Mouse (Mus musculus) forebrain, embryonic 11.5 days (tissue): ENCODE measurements around the gene Dpp7. TPM values are rescaled to one million over a fixed set of nuclear protein-coding genes. Genes with fewer than 3 reads are reported as not detected.

Experiments
- ATAC-seq: fragments of 200-750 bp; cut with Nextera tagmentation; replicated peaks from 2 replicates; pipeline ENCODE4 v1.8.0; 2017; ENCODE audit warnings: moderate TSS enrichment; ENCODE audit not compliant: low FRiP score
- DNase-seq: peaks from one replicate; pipeline ENCODE4 v3.0.0-alpha.2; 2017; ENCODE audit warnings: low spot score
- H3K27ac ChIP-seq: fragments of 300-500 bp; sonication (generic); 2 replicates; pipeline ENCODE4 v1.5.1; 2014; ENCODE audit warnings: low read depth, low read length
- H3K27me3 ChIP-seq: fragments of 300-500 bp; sonication (generic); 2 replicates; pipeline ENCODE4 v1.6.1; 2014; ENCODE audit warnings: mild to moderate bottlenecking, low read length, mixed read lengths; ENCODE audit not compliant: control insufficient read depth, insufficient read depth
- H3K36me3 ChIP-seq: fragments of 300-500 bp; sonication (generic); 2 replicates; pipeline ENCODE4 v1.6.1; 2014; ENCODE audit warnings: mild to moderate bottlenecking, low read length, moderate library complexity, mixed read lengths; ENCODE audit not compliant: control insufficient read depth, insufficient read depth
- H3K4me1 ChIP-seq: fragments of 300-500 bp; sonication (generic); replicated peaks from 2 replicates; pipeline ENCODE4 v1.6.1; 2014; ENCODE audit warnings: low read length, mixed read lengths; ENCODE audit not compliant: control insufficient read depth, insufficient read depth
- H3K4me2 ChIP-seq: fragments of 300-500 bp; sonication (generic); 2 replicates; pipeline ENCODE4 v1.6.1; 2014; ENCODE audit warnings: low read depth, mild to moderate bottlenecking, low read length, moderate library complexity, mixed read lengths; ENCODE audit not compliant: severe bottlenecking
- H3K4me3 ChIP-seq: fragments of 300-500 bp; sonication (generic); 2 replicates; pipeline ENCODE4 v1.5.1; 2014; ENCODE audit warnings: low read depth, low read length
- H3K9ac ChIP-seq: fragments of 300-500 bp; sonication (generic); 2 replicates; pipeline ENCODE4 v1.6.1; 2014; ENCODE audit warnings: low read length
- H3K9me3 ChIP-seq: fragments of 300-500 bp; sonication (generic); 2 replicates; pipeline ENCODE4 v1.6.1; 2016; ENCODE audit warnings: low read length, mixed read lengths; ENCODE audit not compliant: control insufficient read depth
- WGBS: fragments of 180-500 bp; shearing (Covaris S2); extraction: QIAGEN DNeasy Blood & Tissue Kit; methylation state at CpG from one replicate; pipeline ENCODE4 v1.1.7; 2014; 5-methylcytosine and 5-hydroxymethylcytosine counted together
- polyA plus RNA-seq: library from polyadenylated mRNA; unstranded; fragments of >200 nt; fragmentation: Nextera tagmentation; extraction: Ambion mirVana; gene quantifications from 2 replicates; pipeline ENCODE4 v1.2.1, GENCODE M21; 2014

Dpp7 gene
- polyA plus RNA-seq, 1 experiment from 2014 or later, result 20.5 TPM

- ATAC-seq (peak; percentile 98), DNase-seq (peak; percentile 99)
- WGBS, result under 1% methylated on average over 78 of the region's 78 CpGs
- H3K4me3 ChIP-seq, result peak within 1 kb of the TSS; percentile 91
- H3K4me1 ChIP-seq, result peaks cover 6% of the 10 kb centered on the region; the same call in 1 of the 2 replicates
- peak within 1 kb of the TSS; percentile 81 for H3K4me2 ChIP-seq
- peak within 1 kb of the TSS; percentile 70 for H3K27ac ChIP-seq
- H3K9ac ChIP-seq, result peak within 1 kb of the TSS; percentile 92
- no peaks in the 10 kb centered on the region for H3K9me3 ChIP-seq
- peaks cover 3% of the 10 kb centered on the region; the same call in 1 of the 2 replicates for H3K36me3 ChIP-seq
- no peaks in the 10 kb centered on the region for H3K27me3 ChIP-seq
Measured at GRCm38 (mm10) chr2:25332286-25333160, 23.6 kb downstream of the Dpp7 start, which contains the start of gene Man1b1. Man1b1 (plus strand) TSS chr2:25332338.

DNA sequence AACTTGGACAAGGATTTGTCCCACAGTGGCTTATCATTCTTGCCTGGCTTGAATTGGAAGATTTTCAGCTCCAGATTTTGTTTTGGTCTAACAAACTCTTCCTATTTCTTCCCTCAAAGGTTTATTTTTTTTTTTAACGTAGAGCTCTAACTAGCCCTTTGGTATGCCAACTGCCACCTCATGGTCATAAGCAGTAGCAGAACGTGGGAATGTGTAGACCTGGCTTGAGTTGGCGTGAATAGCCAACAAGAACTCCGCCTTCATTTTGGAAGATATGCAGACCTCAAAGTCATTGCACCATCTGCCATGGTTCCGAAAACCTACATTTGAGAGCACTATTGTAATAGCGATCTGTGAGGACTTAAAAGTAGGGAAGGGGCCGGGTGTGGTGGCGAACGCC lies 24.7 kb downstream of the Dpp7 start:
- no peaks in the 10 kb centered on the region for H3K36me3 ChIP-seq
- no peak for ATAC-seq
- WGBS, result 63% methylated on average over 9 of the region's 9 CpGs
- H3K27ac ChIP-seq, result no peak overlapping the region
- peak overlapping the region; percentile 92 for H3K9ac ChIP-seq
- H3K4me3 ChIP-seq, result peak overlapping the region; percentile 91
- H3K9me3 ChIP-seq, result no peaks in the 10 kb centered on the region
- DNase-seq, result no peak
- H3K27me3 ChIP-seq, result no peaks in the 10 kb centered on the region
- peak overlapping the region; percentile 54 for H3K4me2 ChIP-seq
- H3K4me1 ChIP-seq, result peaks cover 6% of the 10 kb centered on the region; the same call in 1 of the 2 replicates

DNA sequence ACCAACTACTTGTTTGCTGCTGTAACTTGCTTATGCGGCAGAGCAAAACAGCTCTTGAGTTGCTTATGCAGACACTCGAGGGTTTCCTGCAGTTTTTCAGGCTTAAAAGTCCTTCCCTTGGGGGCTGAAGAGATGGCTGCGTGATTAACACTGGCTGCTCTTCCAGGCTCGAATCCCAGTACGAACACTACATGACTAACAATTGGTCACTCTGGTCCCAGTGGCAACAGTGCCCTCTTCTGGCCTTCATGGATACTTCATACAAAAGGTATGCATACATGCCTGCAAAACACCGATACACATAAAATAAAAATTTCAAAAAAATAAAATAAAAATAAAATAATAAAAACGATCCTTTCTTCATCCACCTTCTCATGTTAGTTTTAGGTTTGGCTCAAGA lies 27.7 kb downstream of the Dpp7 start:
- H3K9ac ChIP-seq, result no peak overlapping the region
- H3K9me3 ChIP-seq, result no peaks in the 10 kb centered on the region
- no peak overlapping the region for H3K4me2 ChIP-seq
- peaks cover 3% of the 10 kb centered on the region; the same call in 1 of the 2 replicates for H3K4me1 ChIP-seq
- no peak overlapping the region for H3K4me3 ChIP-seq
- DNase-seq (no peak), ATAC-seq (no peak)
- H3K27me3 ChIP-seq, result no peaks in the 10 kb centered on the region
- no peaks in the 10 kb centered on the region for H3K36me3 ChIP-seq
- no peak overlapping the region for H3K27ac ChIP-seq
- 38% methylated on average over 7 of the region's 7 CpGs for WGBS

- no peak for ATAC-seq
- H3K9ac ChIP-seq, result no peak overlapping the region
- H3K4me2 ChIP-seq, result no peak overlapping the region
- no peak overlapping the region for H3K4me3 ChIP-seq
- H3K36me3 ChIP-seq, result no peaks in the 10 kb centered on the region
- H3K4me1 ChIP-seq, result no peaks in the 10 kb centered on the region
- DNase-seq, result no peak
- no peak overlapping the region for H3K27ac ChIP-seq
- no peaks in the 10 kb centered on the region for H3K9me3 ChIP-seq
- H3K27me3 ChIP-seq, result no peaks in the 10 kb centered on the region
- WGBS, result 80% methylated on average over 2 of the region's 2 CpGs
Measured at GRCm38 (mm10) chr2:25326036-25326435, 30.1 kb downstream of the Dpp7 start.

DNA sequence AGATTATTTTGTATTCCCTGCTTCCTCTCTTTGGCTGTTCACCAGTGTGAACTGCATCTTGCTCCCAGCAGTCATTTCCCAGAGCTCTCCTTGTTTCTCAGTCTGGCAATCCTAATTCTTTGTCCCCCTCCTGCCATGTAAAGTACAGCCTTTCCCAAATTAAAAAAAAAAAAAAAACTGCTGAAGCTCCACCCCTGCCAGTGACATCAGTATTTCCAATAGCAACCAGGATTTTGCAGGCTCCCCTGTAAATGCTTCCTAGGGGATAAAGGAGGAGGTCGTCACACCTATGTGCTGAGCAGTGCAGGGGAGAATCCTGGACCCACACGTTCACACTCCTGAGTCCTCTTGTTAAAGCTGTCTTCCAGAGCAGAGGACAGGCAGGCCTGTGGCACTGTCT lies 36.1 kb downstream of the Dpp7 start:
- Histone ChIP-seq H3K4me1 (peaks cover 3% of the 10 kb centered on the region; the same call in 1 of the 2 replicates), H3K9me3 (no peaks in the 10 kb centered on the region), H3K4me2 (no peak overlapping the region), H3K27ac (no peak overlapping the region), H3K27me3 (peaks cover 23% of the 10 kb centered on the region), H3K9ac (no peak overlapping the region), H3K4me3 (no peak overlapping the region), H3K36me3 (no peaks in the 10 kb centered on the region)
- WGBS, result 40% methylated on average over 2 of the region's 2 CpGs
- DNase-seq (no peak), ATAC-seq (no peak)

DNA sequence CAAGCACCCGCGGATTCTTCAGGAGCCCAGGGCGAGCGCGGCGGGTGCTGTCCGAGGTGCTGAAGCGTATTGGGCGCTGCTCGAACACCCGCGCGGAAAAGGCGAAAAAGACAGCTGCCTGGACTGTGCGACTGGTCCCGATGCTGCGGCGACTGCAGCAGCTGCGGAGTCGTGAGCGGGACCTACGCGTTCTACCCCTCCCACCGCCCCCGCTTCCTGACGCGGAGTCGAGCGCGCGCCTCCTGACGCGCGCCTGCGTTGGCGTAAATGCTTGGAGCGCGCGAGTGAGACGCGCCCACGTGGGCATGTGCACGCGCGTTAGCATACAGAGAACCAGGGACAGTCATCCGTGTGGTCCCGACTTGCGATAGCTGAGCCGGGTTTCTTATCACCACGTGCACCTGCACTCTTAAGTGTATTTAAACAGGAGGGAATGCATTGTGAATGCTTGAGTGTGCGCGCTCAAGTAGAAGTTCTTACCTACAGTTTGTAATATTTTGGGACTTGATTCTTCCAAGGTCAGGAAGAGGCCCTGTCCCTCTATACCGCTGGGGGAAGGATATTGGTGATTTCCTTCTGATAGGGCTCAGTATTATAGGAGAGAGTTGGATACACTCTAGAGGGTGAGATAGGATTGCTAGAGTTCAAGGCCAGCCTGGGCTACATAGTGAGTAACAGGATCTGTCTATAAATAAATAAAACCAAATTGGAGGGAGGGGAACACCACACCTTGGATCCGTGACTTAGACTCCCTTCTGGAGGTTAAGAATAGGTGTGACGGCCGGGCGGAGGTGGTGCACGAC lies 37.0 kb downstream of the Dpp7 start, which contains the start of gene Grin1:
Gene Grin1, minus strand, starts transcription at position 217 of the 803 bp plus-strand sequence.
- H3K36me3 ChIP-seq, result no peaks in the 10 kb centered on the region
- ATAC-seq (0 out of 2 replicates have a peak, but pooled peaks have one; percentile 44), DNase-seq (peak; percentile 90)
- H3K4me2 ChIP-seq, result peak within 1 kb of the TSS; percentile 57
- H3K4me3 ChIP-seq, result peak within 1 kb of the TSS; percentile 28
- no peaks in the 10 kb centered on the region for H3K9me3 ChIP-seq
- H3K27me3 ChIP-seq, result peaks cover 23% of the 10 kb centered on the region
- WGBS, result 10% methylated on average over 58 of the region's 58 CpGs
- H3K9ac ChIP-seq, result peak within 1 kb of the TSS; percentile 24; the same call in 1 of the 2 replicates
- no peak within 1 kb of the TSS for H3K27ac ChIP-seq
- peaks cover 3% of the 10 kb centered on the region; the same call in 1 of the 2 replicates for H3K4me1 ChIP-seq

- 8% methylated on average over 31 of the region's 31 CpGs for WGBS
- ATAC-seq, result 0 out of 2 replicates have a peak, but pooled peaks have one; percentile 7
- Histone ChIP-seq H3K9ac (no peak overlapping the region; the same call in 1 of the 2 replicates), H3K9me3 (no peaks in the 10 kb centered on the region), H3K4me2 (peak overlapping the region; percentile 57), H3K4me1 (peaks cover 3% of the 10 kb centered on the region; the same call in 1 of the 2 replicates), H3K27ac (no peak overlapping the region), H3K4me3 (peak overlapping the region; percentile 28), H3K27me3 (peaks cover 23% of the 10 kb centered on the region), H3K36me3 (no peaks in the 10 kb centered on the region)
- DNase-seq, result no peak
Measured at GRCm38 (mm10) chr2:25318119-25318966, 37.8 kb downstream of the Dpp7 start.
